Mouse (Mus musculus): ENCODE measurements around the gene Prh1.
"Not testable (repeated sequence)": the region's sequence is repeated elsewhere in the genome, so short reads cannot be mapped to it uniquely, and the experiment has no call there.

Gene Prh1

GRCm38 (mm10) chr6:132569509-132569908 is at the start of gene Prh1:
Gene Prh1 (plus strand): TSS chr6:132569809.
- not testable (repeated sequence) for DNase-seq

GRCm38 (mm10) chr6:132595613-132596012 is 26.0 kb downstream of the Prh1 start, which contains the start of gene Prp2:
Gene Prp2 (plus strand): TSS chr6:132595913.
- not testable (repeated sequence) for DNase-seq
